ENCODE assay signal across 9 mouse cellular contexts in the genomic region with DNA sequence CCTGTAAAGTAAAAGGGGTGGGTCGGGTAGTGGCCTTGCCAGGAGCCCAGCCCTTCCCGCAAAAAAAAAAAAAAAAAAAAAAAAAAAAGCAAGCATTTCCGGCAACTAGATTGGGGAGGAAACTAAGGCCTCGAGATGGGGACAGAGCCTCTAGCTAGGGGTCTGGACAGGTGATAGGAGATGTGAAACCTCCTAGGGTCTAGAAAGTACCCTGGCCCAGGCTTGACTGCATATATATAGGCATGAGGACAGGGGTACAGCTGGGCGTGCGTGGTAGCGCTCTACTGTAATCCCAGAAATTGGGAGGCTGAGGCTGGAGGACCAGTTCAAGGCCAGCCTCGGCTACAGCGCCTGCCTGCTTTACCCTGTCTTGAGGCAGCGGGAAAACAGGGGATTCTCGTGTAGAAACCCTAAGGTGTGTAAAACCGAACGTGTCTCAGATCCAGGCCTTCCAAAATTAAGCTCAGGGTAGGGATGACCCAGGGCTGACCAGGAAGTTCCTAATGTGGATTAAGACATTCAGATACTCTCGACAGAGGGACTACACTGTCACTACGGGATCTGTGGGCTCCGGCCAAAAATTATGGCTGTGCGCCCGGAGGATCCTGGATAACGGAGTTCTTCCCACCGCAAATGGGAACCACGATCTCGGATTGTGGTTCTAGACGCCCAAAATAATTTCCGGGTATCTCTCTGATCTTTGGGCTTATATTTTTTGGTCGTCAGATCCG. TPM values are rescaled to one million over a fixed set of nuclear protein-coding genes. Genes with fewer than 3 reads are reported as not detected.
A peak's percentile ranks its signal among the peaks of the same experiment; 100 is the strongest.
DNase-seq lines count a peak whose midpoint lies in the region; ATAC-seq and TF ChIP-seq lines count a peak whose summit lies in the region.
"Had no signal": no experiment of that assay in that cellular context is flagged by ENCODE, and none has a peak within 500 bp of the region (broad histone marks: within the 10 kb centered on the region; RNA-seq: fewer than 3 reads in every experiment).

No protein-coding gene starts in this region.

- no peaks in the 10 kb centered on the region for H3K27me3 ChIP-seq in forebrain, embryonic 13.5 days
- no peaks in the 10 kb centered on the region for H3K27me3 ChIP-seq in hindbrain, embryonic 16.5 days (replicated peaks; ENCODE audit: control insufficient read depth, insufficient read depth, low read length)
- H3K27me3 ChIP-seq in liver, adult 2 months (ENCODE audit: control insufficient read depth, insufficient read depth, low read length): no peaks in the 10 kb centered on the region

- under 1% methylated on average over 26 of the region's 26 CpGs for WGBS in forebrain, embryonic 13.5 days
- WGBS in hindbrain, embryonic 16.5 days: under 1% methylated on average over 26 of the region's 26 CpGs
- under 1% methylated on average over 25 of the region's 26 CpGs for WGBS in liver, adult 2 months

- no peaks in the 10 kb centered on the region; the same call in 1 of the 2 replicates for H3K79me2 ChIP-seq in liver, adult 2 months (ENCODE audit: control insufficient read depth, insufficient read depth, low read length)

- no peak for TF ChIP-seq POLR2A in liver, adult 2 months (IDR thresholded peaks at IDR 0.05; ENCODE audit: extremely low read depth, insufficient read depth, low read length)

- peaks cover 26% of the 10 kb centered on the region for H3K4me1 ChIP-seq in forebrain, embryonic 13.5 days
- peaks cover 22% of the 10 kb centered on the region for H3K4me1 ChIP-seq in hindbrain, embryonic 16.5 days (ENCODE audit: control insufficient read depth, insufficient read depth, low read depth, low read length)
- peaks cover 3% of the 10 kb centered on the region; the same call in 1 of the 2 replicates for H3K4me1 ChIP-seq in liver, adult 2 months (ENCODE audit: control insufficient read depth, insufficient read depth, low read length)

- peaks cover 33% of the 10 kb centered on the region for H3K36me3 ChIP-seq in forebrain, embryonic 13.5 days (ENCODE audit: poor library complexity, severe bottlenecking)
- H3K36me3 ChIP-seq in hindbrain, embryonic 16.5 days (ENCODE audit: control insufficient read depth, insufficient read depth, low read length): peaks cover 14% of the 10 kb centered on the region
- peaks cover 11% of the 10 kb centered on the region for H3K36me3 ChIP-seq in liver, adult 2 months (ENCODE audit: control insufficient read depth, insufficient read depth, low read length)

- DNase-seq in right cerebral cortex, adult 2 months (ENCODE audit: low spot score in 2 of 2): peak; percentile 29 to 40
- no peak for DNase-seq in right cerebral cortex, adult 18-20 months
- DNase-seq in cerebellum, adult 11-12 months: peak; percentile 68
- DNase-seq in liver, adult 2 months (ENCODE audit: extremely low read depth, low read depth, low spot score): peak; percentile 57
- peak; percentile 45 for DNase-seq in neural tube, embryonic 10.5 days (ENCODE audit: extremely low spot score, low spot score)
- no peak for DNase-seq in Muller cell, postnatal 12 days (ENCODE audit: inconsistent ontology term)

- H3K9me3 ChIP-seq in forebrain, embryonic 13.5 days (replicated peaks): no peaks in the 10 kb centered on the region
- H3K9me3 ChIP-seq in hindbrain, embryonic 16.5 days (ENCODE audit: control insufficient read depth, low read length): no peaks in the 10 kb centered on the region

- no peak for TF ChIP-seq CTCF in liver, adult 2 months (IDR thresholded peaks at IDR 0.05; ENCODE audit: low read depth, low read length)

- ATAC-seq in forebrain, embryonic 13.5 days: peak; percentile 39
- peak; percentile 22 for ATAC-seq in hindbrain, embryonic 16.5 days

- H3K4me2 ChIP-seq in forebrain, embryonic 13.5 days: peak overlapping the region; percentile 84
- H3K4me2 ChIP-seq in hindbrain, embryonic 16.5 days (ENCODE audit: low read length): peak overlapping the region; percentile 66

- H3K9ac ChIP-seq in forebrain, embryonic 13.5 days: peak overlapping the region; percentile 75
- peak overlapping the region; percentile 89 for H3K9ac ChIP-seq in hindbrain, embryonic 16.5 days (ENCODE audit: low read depth, low read length)
- peak overlapping the region; percentile 79 for H3K9ac ChIP-seq in liver, adult 2 months (ENCODE audit: low read depth, low read length)

- peak overlapping the region; percentile 78 for H3K27ac ChIP-seq in forebrain, embryonic 13.5 days
- peak overlapping the region; percentile 89 for H3K27ac ChIP-seq in hindbrain, embryonic 16.5 days (ENCODE audit: low read depth, low read length)
- H3K27ac ChIP-seq in liver, adult 2 months (replicated peaks; ENCODE audit: insufficient read depth, low read depth, low read length): peak overlapping the region; percentile 66

- H3K4me3 ChIP-seq in forebrain, embryonic 13.5 days: peak overlapping the region; percentile 71
- peak overlapping the region; percentile 92 for H3K4me3 ChIP-seq in hindbrain, embryonic 16.5 days (ENCODE audit: low read length)
- peak overlapping the region; percentile 78 for H3K4me3 ChIP-seq in liver, adult 2 months (ENCODE audit: insufficient read depth, low read depth, low read length)

RNA-seq across cellular contexts. Expression of gene Capns1, which starts 4.3 kb away (rescaled TPM):
- polyA plus RNA-seq in forebrain, embryonic 13.5 days (2015; fragmentation: Nextera tagmentation; extraction: Ambion mirVana): 51.9 and 54.9 TPM in 2 replicates
- 86.0 and 94.7 TPM in 2 replicates for polyA plus RNA-seq in hindbrain, embryonic 16.5 days (2015; fragmentation: Nextera tagmentation; extraction: Ambion mirVana)
- 65.5 and 73.6 TPM in 2 replicates for total RNA-seq in liver, adult 2 months (2014; rRNA removed)
- 235 and 253 TPM in 2 replicates for polyA plus RNA-seq in liver, adult 2 months (2012; rRNA removed)

RNA-seq across cellular contexts. Expression of gene Cox7a1, which starts 10.3 kb away (rescaled TPM):
- 1.7 and 4.4 TPM in 2 replicates for polyA plus RNA-seq in forebrain, embryonic 13.5 days (2015; fragmentation: Nextera tagmentation; extraction: Ambion mirVana)
- polyA plus RNA-seq in hindbrain, embryonic 16.5 days (2015; fragmentation: Nextera tagmentation; extraction: Ambion mirVana): 5.6 and 6.8 TPM in 2 replicates
- 6.1 and 9.7 TPM in 2 replicates for total RNA-seq in liver, adult 2 months (2014; rRNA removed)
- polyA plus RNA-seq in liver, adult 2 months (2012; rRNA removed): 2.0 and 2.8 TPM in 2 replicates
- total RNA-seq: neutrophil, adult 5-6 weeks had no signal

RNA-seq across cellular contexts. Expression of gene Zfp146, which starts 24.7 kb away (rescaled TPM):
- 19.5 and 23.7 TPM in 2 replicates for polyA plus RNA-seq in forebrain, embryonic 13.5 days (2015; fragmentation: Nextera tagmentation; extraction: Ambion mirVana)
- polyA plus RNA-seq in hindbrain, embryonic 16.5 days (2015; fragmentation: Nextera tagmentation; extraction: Ambion mirVana): 8.0 and 9.2 TPM in 2 replicates
- total RNA-seq in liver, adult 2 months (2014; rRNA removed): 16.3 and 20.8 TPM in 2 replicates
- polyA plus RNA-seq in liver, adult 2 months (2012; rRNA removed): 5.1 and 6.9 TPM in 2 replicates

RNA-seq across cellular contexts. Expression of gene Polr2i, which starts 37.5 kb away (rescaled TPM):
- polyA plus RNA-seq in forebrain, embryonic 13.5 days (2015; fragmentation: Nextera tagmentation; extraction: Ambion mirVana): 189 and 194 TPM in 2 replicates
- 168 and 175 TPM in 2 replicates for polyA plus RNA-seq in hindbrain, embryonic 16.5 days (2015; fragmentation: Nextera tagmentation; extraction: Ambion mirVana)
- 57.1 and 68.6 TPM in 2 replicates for total RNA-seq in liver, adult 2 months (2014; rRNA removed)
- polyA plus RNA-seq in liver, adult 2 months (2012; rRNA removed): 99.9 and 109 TPM in 2 replicates

RNA-seq across cellular contexts. Expression of gene Tbcb, which starts 37.8 kb away (rescaled TPM):
- 318 and 339 TPM in 2 replicates for polyA plus RNA-seq in forebrain, embryonic 13.5 days (2015; fragmentation: Nextera tagmentation; extraction: Ambion mirVana)
- 465 and 500 TPM in 2 replicates for polyA plus RNA-seq in hindbrain, embryonic 16.5 days (2015; fragmentation: Nextera tagmentation; extraction: Ambion mirVana)
- total RNA-seq in liver, adult 2 months (2014; rRNA removed): 32.3 and 32.5 TPM in 2 replicates
- polyA plus RNA-seq in liver, adult 2 months (2012; rRNA removed): 21.5 and 22.1 TPM in 2 replicates

Comparison
In these comparisons a context has a peak if more than half of its experiments do, and no peak if none do; other contexts are left out.
1. DNase-seq: peak in right cerebral cortex, adult 2 months (2 of 2), cerebellum, adult 11-12 months (single experiment), liver, adult 2 months (single experiment) and neural tube, embryonic 10.5 days (single experiment); none in right cerebral cortex, adult 18-20 months (single experiment) and Muller cell, postnatal 12 days (single experiment).
2. Peak in every context shown above with its lines, with median percentiles within 50 percentile points of each other: H3K27ac ChIP-seq, H3K4me3 ChIP-seq and H3K9ac ChIP-seq.